Mouse (Mus musculus): Measurements from ENCODE around the gene Cyp19a1. TPM values are rescaled to one million over a fixed set of nuclear protein-coding genes. Genes with fewer than 3 reads are reported as not detected.

Gene Cyp19a1
- polyA plus RNA-seq, 1 experiment from 2014 or later: not detected

DNA sequence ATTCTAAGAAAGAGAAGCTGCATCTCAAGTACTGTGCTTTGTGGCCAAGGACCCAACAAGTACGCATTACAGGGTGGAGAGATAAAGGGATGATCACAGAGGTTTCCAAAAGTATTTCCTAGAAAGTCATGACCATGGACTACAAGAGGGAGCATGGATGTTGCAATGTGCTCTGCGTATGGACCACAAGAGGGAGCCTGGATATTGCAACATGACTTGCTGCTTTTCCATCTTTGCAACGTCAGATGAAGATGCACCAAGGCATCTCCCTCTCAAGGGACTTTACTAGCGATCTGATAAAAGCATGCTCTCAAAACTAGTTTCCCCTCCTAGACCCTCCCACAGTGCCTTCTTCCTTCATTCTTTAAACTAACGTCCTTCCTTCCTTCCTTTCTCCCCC lies 98.4 kb downstream of the Cyp19a1 start:
- no peaks in the 10 kb centered on the region for H3K9me3 ChIP-seq
- no peak overlapping the region for H3K9ac ChIP-seq (replicated peaks)
- H3K4me1 ChIP-seq (replicated peaks): no peaks in the 10 kb centered on the region
- no peaks in the 10 kb centered on the region for H3K27me3 ChIP-seq
- ATAC-seq (ENCODE audit: insufficient number of reproducible peaks, insufficient read depth, low FRiP score, low TSS enrichment, low read depth): no peak
- no peaks in the 10 kb centered on the region for H3K36me3 ChIP-seq
- H3K27ac ChIP-seq: no peak overlapping the region
- H3K4me3 ChIP-seq (replicated peaks): no peak overlapping the region
- no peak overlapping the region for H3K4me2 ChIP-seq
- 56% methylated on average over 5 of the region's 5 CpGs for WGBS

GRCm38 (mm10) chr9:54168425-54168824 lies 99.5 kb downstream of the Cyp19a1 start:
- no peaks in the 10 kb centered on the region for H3K4me1 ChIP-seq (replicated peaks)
- no peaks in the 10 kb centered on the region for H3K36me3 ChIP-seq
- H3K27ac ChIP-seq: no peak overlapping the region
- no peaks in the 10 kb centered on the region for H3K27me3 ChIP-seq
- ATAC-seq (ENCODE audit: insufficient number of reproducible peaks, insufficient read depth, low FRiP score, low TSS enrichment, low read depth): no peak
- H3K4me2 ChIP-seq: no peak overlapping the region
- H3K9ac ChIP-seq (replicated peaks): no peak overlapping the region
- H3K4me3 ChIP-seq (replicated peaks): no peak overlapping the region
- 84% methylated on average over 10 of the region's 10 CpGs for WGBS
- H3K9me3 ChIP-seq: no peaks in the 10 kb centered on the region

DNA sequence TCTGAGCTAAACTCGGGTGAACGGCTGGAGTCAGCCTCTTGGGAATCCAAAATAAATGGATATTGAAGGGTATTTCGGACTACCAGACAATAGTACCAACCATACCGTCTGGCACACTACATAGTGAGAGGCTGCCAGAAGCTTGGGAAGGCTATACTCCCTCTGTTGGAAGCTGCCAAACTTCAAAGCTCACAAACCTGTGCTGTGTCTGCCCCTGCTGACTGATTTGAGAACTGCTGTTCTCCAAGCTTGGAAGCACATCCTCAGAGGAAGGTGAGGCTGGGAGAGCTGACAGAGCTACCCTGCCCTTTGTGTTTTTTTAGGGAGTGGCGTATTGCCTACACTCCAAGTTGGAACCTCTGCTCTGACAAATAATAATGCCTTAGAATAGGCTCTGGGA lies 104.8 kb downstream of the Cyp19a1 start:
- WGBS: 77% methylated on average over 5 of the region's 5 CpGs
- no peak for ATAC-seq (ENCODE audit: insufficient number of reproducible peaks, insufficient read depth, low FRiP score, low TSS enrichment, low read depth)
- H3K9ac ChIP-seq (replicated peaks): no peak overlapping the region
- H3K27me3 ChIP-seq: no peaks in the 10 kb centered on the region
- H3K4me1 ChIP-seq (replicated peaks): no peaks in the 10 kb centered on the region
- no peaks in the 10 kb centered on the region for H3K36me3 ChIP-seq
- no peak overlapping the region for H3K4me3 ChIP-seq (replicated peaks)
- no peak overlapping the region for H3K27ac ChIP-seq
- peaks cover 13% of the 10 kb centered on the region for H3K9me3 ChIP-seq
- H3K4me2 ChIP-seq: no peak overlapping the region

DNA sequence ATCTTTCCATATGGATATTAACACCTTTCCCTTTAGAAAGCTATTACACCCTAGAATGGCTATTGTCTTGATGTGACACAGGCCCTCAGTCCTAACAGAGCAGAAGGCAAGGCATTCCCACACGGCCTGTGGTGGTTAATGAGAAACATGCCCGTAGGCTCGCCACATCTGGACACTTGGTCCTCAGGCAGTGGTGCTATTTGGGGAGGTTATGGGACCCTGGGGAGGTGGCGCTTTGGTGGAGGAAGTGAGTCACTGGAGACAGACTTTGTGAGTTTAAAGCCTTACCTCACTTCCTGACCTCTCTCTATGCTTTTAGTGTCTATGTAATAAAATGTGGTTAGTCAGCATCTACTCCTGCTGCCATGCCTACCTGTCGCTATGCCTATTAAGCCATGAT lies 114.2 kb downstream of the Cyp19a1 start:
- Histone ChIP-seq H3K36me3 (no peaks in the 10 kb centered on the region), H3K4me1 (replicated peaks) (peaks cover 28% of the 10 kb centered on the region), H3K9ac (replicated peaks) (no peak overlapping the region), H3K9me3 (no peaks in the 10 kb centered on the region), H3K4me2 (no peak overlapping the region), H3K27me3 (no peaks in the 10 kb centered on the region), H3K4me3 (replicated peaks) (no peak overlapping the region), H3K27ac (peak overlapping the region; percentile 73)
- ATAC-seq (ENCODE audit: insufficient number of reproducible peaks, insufficient read depth, low FRiP score, low TSS enrichment, low read depth): peak; percentile 76
- 21% methylated on average over 5 of the region's 5 CpGs for WGBS

- Histone ChIP-seq H3K4me3 (replicated peaks) (no peak overlapping the region), H3K9me3 (no peaks in the 10 kb centered on the region), H3K4me1 (replicated peaks) (no peaks in the 10 kb centered on the region), H3K27ac (no peak overlapping the region), H3K4me2 (no peak overlapping the region), H3K9ac (replicated peaks) (no peak overlapping the region), H3K36me3 (no peaks in the 10 kb centered on the region), H3K27me3 (no peaks in the 10 kb centered on the region)
- ATAC-seq (ENCODE audit: insufficient number of reproducible peaks, insufficient read depth, low FRiP score, low TSS enrichment, low read depth): no peak
- WGBS: 94% methylated on average over 1 of the region's 1 CpGs
Measured at GRCm38 (mm10) chr9:54139191-54139590, 128.7 kb downstream of the Cyp19a1 start.

Other genes starting within 250 kb of the Cyp19a1 start
- gene Tnfaip8l3, start 199.7 kb downstream of the Cyp19a1 start, polyA plus RNA-seq (2016; fragmentation: Nextera tagmentation; extraction: Ambion mirVana): 0.23 and 0.28 TPM in 2 replicates
- 0.10 and 0.17 TPM in 2 replicates for gene Gldn, start 18.4 kb upstream of the Cyp19a1 start, polyA plus RNA-seq (2016; fragmentation: Nextera tagmentation; extraction: Ambion mirVana)
- 5.4 and 7.1 TPM in 2 replicates for gene Dmxl2, start 233.5 kb upstream of the Cyp19a1 start, polyA plus RNA-seq (2016; fragmentation: Nextera tagmentation; extraction: Ambion mirVana)